Mouse (Mus musculus): Measurements from ENCODE around the gene Rad51b. TPM values are rescaled to one million over a fixed set of nuclear protein-coding genes. Genes with fewer than 3 reads are reported as not detected.

The Rad51b gene
- polyA plus RNA-seq, 1 experiment from 2014 or later = 9.0 TPM

GRCm38 (mm10) chr12:79382416-79382815 lies 85.3 kb downstream of the Rad51b start:
- no peak for ATAC-seq (ENCODE audit: borderline replicate concordance, extremely low read depth, low FRiP score, low TSS enrichment)
- peaks cover 38% of the 10 kb centered on the region for H3K4me1 ChIP-seq
- H3K4me2 ChIP-seq = no peak overlapping the region
- H3K27me3 ChIP-seq = no peaks in the 10 kb centered on the region
- H3K36me3 ChIP-seq = no peaks in the 10 kb centered on the region
- H3K4me3 ChIP-seq = no peak overlapping the region
- no peaks in the 10 kb centered on the region for H3K9me3 ChIP-seq
- 62% methylated on average over 2 of the region's 2 CpGs for WGBS
- peak overlapping the region; percentile 19; the same call in 1 of the 2 replicates for H3K27ac ChIP-seq
- H3K9ac ChIP-seq = no peak overlapping the region

GRCm38 (mm10) chr12:79383583-79383982 lies 86.5 kb downstream of the Rad51b start:
- 39% methylated on average over 3 of the region's 3 CpGs for WGBS
- Histone ChIP-seq H3K4me3 (no peak overlapping the region), H3K9me3 (no peaks in the 10 kb centered on the region), H3K27ac (peak overlapping the region; percentile 25; the same call in 1 of the 2 replicates), H3K36me3 (no peaks in the 10 kb centered on the region), H3K27me3 (no peaks in the 10 kb centered on the region), H3K4me1 (peaks cover 37% of the 10 kb centered on the region), H3K9ac (no peak overlapping the region), H3K4me2 (no peak overlapping the region)
- ATAC-seq (ENCODE audit: borderline replicate concordance, extremely low read depth, low FRiP score, low TSS enrichment) = no peak

- Histone ChIP-seq H3K36me3 (no peaks in the 10 kb centered on the region), H3K9me3 (no peaks in the 10 kb centered on the region), H3K9ac (no peak overlapping the region), H3K27me3 (no peaks in the 10 kb centered on the region), H3K27ac (peak overlapping the region; percentile 79), H3K4me3 (no peak overlapping the region), H3K4me1 (peaks cover 47% of the 10 kb centered on the region), H3K4me2 (peak overlapping the region; percentile 35)
- no peak for ATAC-seq (ENCODE audit: borderline replicate concordance, extremely low read depth, low FRiP score, low TSS enrichment)
- 15% methylated on average over 9 of the region's 9 CpGs for WGBS
Measured at GRCm38 (mm10) chr12:79384787-79385186, 87.7 kb downstream of the Rad51b start.

- Histone ChIP-seq H3K4me3 (no peak overlapping the region), H3K4me2 (no peak overlapping the region), H3K27me3 (no peaks in the 10 kb centered on the region), H3K9me3 (no peaks in the 10 kb centered on the region), H3K9ac (no peak overlapping the region), H3K4me1 (peaks cover 48% of the 10 kb centered on the region), H3K27ac (peak overlapping the region; percentile 79), H3K36me3 (no peaks in the 10 kb centered on the region)
- 44% methylated on average over 5 of the region's 5 CpGs for WGBS
- no peak for ATAC-seq (ENCODE audit: borderline replicate concordance, extremely low read depth, low FRiP score, low TSS enrichment)
Measured at GRCm38 (mm10) chr12:79385199-79385598, 88.1 kb downstream of the Rad51b start.

- peak; percentile 82; the same call in 1 of the 2 replicates for ATAC-seq (ENCODE audit: borderline replicate concordance, extremely low read depth, low FRiP score, low TSS enrichment)
- H3K4me2 ChIP-seq = no peak overlapping the region
- H3K9me3 ChIP-seq = no peaks in the 10 kb centered on the region
- no peak overlapping the region for H3K9ac ChIP-seq
- H3K36me3 ChIP-seq = no peaks in the 10 kb centered on the region
- no peak overlapping the region for H3K4me3 ChIP-seq
- H3K27me3 ChIP-seq = no peaks in the 10 kb centered on the region
- 34% methylated on average over 6 of the region's 6 CpGs for WGBS
- peaks cover 44% of the 10 kb centered on the region for H3K4me1 ChIP-seq
- peak overlapping the region; percentile 77 for H3K27ac ChIP-seq
Measured at GRCm38 (mm10) chr12:79387886-79388285, 90.8 kb downstream of the Rad51b start.

- H3K9me3 ChIP-seq = no peaks in the 10 kb centered on the region
- H3K4me1 ChIP-seq = peaks cover 34% of the 10 kb centered on the region
- H3K27ac ChIP-seq = peak overlapping the region; percentile 70
- 70% methylated on average over 3 of the region's 3 CpGs for WGBS
- H3K9ac ChIP-seq = no peak overlapping the region
- no peak for ATAC-seq (ENCODE audit: borderline replicate concordance, extremely low read depth, low FRiP score, low TSS enrichment)
- H3K4me2 ChIP-seq = no peak overlapping the region
- H3K27me3 ChIP-seq = no peaks in the 10 kb centered on the region
- H3K4me3 ChIP-seq = no peak overlapping the region
- H3K36me3 ChIP-seq = no peaks in the 10 kb centered on the region
Measured at GRCm38 (mm10) chr12:79389251-79389650, 92.2 kb downstream of the Rad51b start.

GRCm38 (mm10) chr12:79389971-79390370 lies 92.9 kb downstream of the Rad51b start:
- H3K9ac ChIP-seq = no peak overlapping the region
- peak overlapping the region; percentile 70 for H3K27ac ChIP-seq
- no peaks in the 10 kb centered on the region for H3K9me3 ChIP-seq
- H3K4me1 ChIP-seq = peaks cover 27% of the 10 kb centered on the region
- no peaks in the 10 kb centered on the region for H3K36me3 ChIP-seq
- peak; percentile 56; the same call in 1 of the 2 replicates for ATAC-seq (ENCODE audit: borderline replicate concordance, extremely low read depth, low FRiP score, low TSS enrichment)
- H3K4me3 ChIP-seq = no peak overlapping the region
- no peak overlapping the region for H3K4me2 ChIP-seq
- H3K27me3 ChIP-seq = no peaks in the 10 kb centered on the region

GRCm38 (mm10) chr12:79393636-79394035 lies 96.6 kb downstream of the Rad51b start:
- no peaks in the 10 kb centered on the region for H3K27me3 ChIP-seq
- H3K9ac ChIP-seq = no peak overlapping the region
- no peak overlapping the region for H3K4me3 ChIP-seq
- ATAC-seq (ENCODE audit: borderline replicate concordance, extremely low read depth, low FRiP score, low TSS enrichment) = peak; percentile 52; the same call in 1 of the 2 replicates
- H3K27ac ChIP-seq = peak overlapping the region; percentile 80
- H3K4me2 ChIP-seq = no peak overlapping the region
- H3K9me3 ChIP-seq = no peaks in the 10 kb centered on the region
- WGBS = 38% methylated on average over 2 of the region's 2 CpGs
- no peaks in the 10 kb centered on the region for H3K36me3 ChIP-seq
- peaks cover 16% of the 10 kb centered on the region for H3K4me1 ChIP-seq

GRCm38 (mm10) chr12:79403992-79404391 lies 106.9 kb downstream of the Rad51b start:
- no peak overlapping the region for H3K4me2 ChIP-seq

GRCm38 (mm10) chr12:79404494-79404893 lies 107.4 kb downstream of the Rad51b start:
- no peak for ATAC-seq (ENCODE audit: borderline replicate concordance, extremely low read depth, low FRiP score, low TSS enrichment)
- WGBS = 16% methylated on average over 1 of the region's 1 CpGs
- H3K36me3 ChIP-seq = no peaks in the 10 kb centered on the region

More at GRCm38 (mm10) chr12:79403992-79404391, 106.9 kb downstream of the Rad51b start:
- Histone ChIP-seq H3K36me3 (no peaks in the 10 kb centered on the region), H3K27me3 (no peaks in the 10 kb centered on the region), H3K4me1 (no peaks in the 10 kb centered on the region), H3K9ac (no peak overlapping the region), H3K4me3 (no peak overlapping the region), H3K9me3 (no peaks in the 10 kb centered on the region), H3K27ac (no peak overlapping the region)
- 41% methylated on average over 3 of the region's 3 CpGs for WGBS
- ATAC-seq (ENCODE audit: borderline replicate concordance, extremely low read depth, low FRiP score, low TSS enrichment) = no peak

GRCm38 (mm10) chr12:79408677-79409076 lies 111.6 kb downstream of the Rad51b start:
- no peak overlapping the region for H3K4me2 ChIP-seq
- peak overlapping the region; percentile 65 for H3K27ac ChIP-seq
- WGBS = 33% methylated on average over 2 of the region's 2 CpGs
- H3K4me3 ChIP-seq = no peak overlapping the region
- no peaks in the 10 kb centered on the region for H3K36me3 ChIP-seq
- H3K9me3 ChIP-seq = no peaks in the 10 kb centered on the region
- H3K9ac ChIP-seq = no peak overlapping the region
- no peaks in the 10 kb centered on the region for H3K27me3 ChIP-seq
- no peak; the same call in 1 of the 2 replicates for ATAC-seq (ENCODE audit: borderline replicate concordance, extremely low read depth, low FRiP score, low TSS enrichment)
- peaks cover 15% of the 10 kb centered on the region for H3K4me1 ChIP-seq

More at GRCm38 (mm10) chr12:79404494-79404893, 107.4 kb downstream of the Rad51b start:
- Histone ChIP-seq H3K27ac (no peak overlapping the region), H3K4me1 (no peaks in the 10 kb centered on the region), H3K27me3 (no peaks in the 10 kb centered on the region), H3K9ac (no peak overlapping the region), H3K4me3 (no peak overlapping the region), H3K9me3 (no peaks in the 10 kb centered on the region), H3K4me2 (no peak overlapping the region)

- Histone ChIP-seq H3K4me3 (no peak overlapping the region), H3K4me2 (no peak overlapping the region), H3K27me3 (no peaks in the 10 kb centered on the region), H3K27ac (peak overlapping the region; percentile 65), H3K36me3 (no peaks in the 10 kb centered on the region), H3K9me3 (no peaks in the 10 kb centered on the region), H3K4me1 (peaks cover 18% of the 10 kb centered on the region), H3K9ac (no peak overlapping the region)
- WGBS = 42% methylated on average over 3 of the region's 4 CpGs
- ATAC-seq (ENCODE audit: borderline replicate concordance, extremely low read depth, low FRiP score, low TSS enrichment) = peak; percentile 62
Measured at GRCm38 (mm10) chr12:79409126-79409860, 112.2 kb downstream of the Rad51b start.
